Mouse (Mus musculus): ENCODE measurements at regions not wholly inside any gene's neighbourhood (a gene's known extent, or its start where the extent isn't known, plus 50 kb on each side); places are given as distances from the start of the nearest gene placed in this dataset.

DNA sequence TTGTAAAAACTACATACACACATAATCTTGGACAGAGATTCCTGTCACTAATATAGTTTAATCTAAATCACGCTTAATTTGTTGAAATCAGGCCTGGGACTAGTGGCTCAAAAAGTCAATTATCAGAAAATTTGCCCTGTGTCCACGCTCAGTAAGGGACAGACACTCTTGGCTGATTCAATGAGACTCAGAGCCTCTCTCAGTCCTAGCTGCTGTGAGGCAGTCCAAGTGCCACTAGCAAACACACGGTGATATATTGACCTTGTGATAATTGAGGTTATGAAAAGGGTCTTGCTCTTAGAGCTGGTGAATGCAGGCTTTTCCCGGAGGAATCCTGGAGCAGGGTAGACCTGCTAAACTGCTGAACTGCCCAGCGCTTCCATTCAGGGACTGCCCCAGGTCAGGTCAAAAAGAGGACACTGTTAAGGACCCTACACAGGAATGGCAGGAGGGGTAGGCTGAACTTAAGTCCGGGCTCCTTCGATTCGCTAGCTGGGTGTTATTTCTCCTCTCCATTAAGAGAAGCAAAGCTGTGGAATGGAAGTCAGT lies 1521.9 kb upstream of the Slc10a2 start:
- Histone ChIP-seq H3K36me3 (replicated peaks in 1 of 2; ENCODE audit: control insufficient read depth in 1 of 2, insufficient read depth in 1 of 2, low read length in 1 of 2) (no peaks in the 10 kb centered on the region), H3K27ac (ENCODE audit: insufficient read depth, low read depth) (no peak overlapping the region), H3K9me3 (replicated peaks; ENCODE audit: low read length) (peaks cover 11% of the 10 kb centered on the region), H3K4me3 (replicated peaks in 1 of 3; ENCODE audit: low read depth in 2 of 3, low read length in 2 of 3, poor library complexity in 1 of 3) (no peak overlapping the region), H3K4me2 (ENCODE audit: insufficient read depth, low read depth, poor library complexity, severe bottlenecking) (no peak overlapping the region), H3K4me1 (ENCODE audit: control insufficient read depth in 1 of 2, insufficient read depth in 2 of 2) (no peaks in the 10 kb centered on the region), H3K9ac (ENCODE audit: insufficient read depth, low read depth) (no peak overlapping the region), H3K27me3 (replicated peaks) (no peaks in the 10 kb centered on the region), H3K79me2 (replicated peaks; ENCODE audit: control insufficient read depth, extremely low read depth, insufficient read depth, poor library complexity, severe bottlenecking) (no peaks in the 10 kb centered on the region)
- DNase-seq (ENCODE audit: extremely low read depth): no peak
- dilution Hi-C loops (cut with MboI; ENCODE audit: extremely low pct_ligation_motif_present, extremely low pct_unique_long_range_greater_than_20kb, low sequenced_read_pairs) (no loop called here), in situ Hi-C loops (cut with MboI; ENCODE audit: low pct_ligation_motif_present, low pct_unique_long_range_greater_than_20kb, low sequenced_read_pairs) (no loop called here)
- TF ChIP-seq CTCF (conservative IDR thresholded peaks at IDR 0.05 in 1 of 2, IDR thresholded peaks at IDR 0.05 in 1 of 2; ENCODE audit: low read depth in 2 of 2, low read length in 2 of 2): no peak
- TF ChIP-seq BHLHE40 (IDR thresholded peaks at IDR 0.05; ENCODE audit: low read depth, low read length): no peak
- TF ChIP-seq TCF12 (IDR thresholded peaks at IDR 0.05; ENCODE audit: low read depth, low read length): no peak
- no peak for TF ChIP-seq POLR2A (IDR thresholded peaks at IDR 0.05; ENCODE audit: low read depth, low read length)
- TF ChIP-seq SMC3 (IDR thresholded peaks at IDR 0.05; ENCODE audit: low read depth, low read length): no peak
- TF ChIP-seq ZKSCAN1 (IDR thresholded peaks at IDR 0.05; ENCODE audit: borderline replicate concordance, low read depth, low read length): no peak
- TF ChIP-seq NELFE (IDR thresholded peaks at IDR 0.05; ENCODE audit: low read depth, low read length): no peak
- no peak for TF ChIP-seq UBTF (IDR thresholded peaks at IDR 0.05; ENCODE audit: low read depth, low read length)
- no peak for TF ChIP-seq GABPA (IDR thresholded peaks at IDR 0.05; ENCODE audit: insufficient replicate concordance, low read depth, low read length)
- no peak for TF ChIP-seq MAFK (IDR thresholded peaks at IDR 0.05; ENCODE audit: insufficient replicate concordance, low read length)
- no peak for TF ChIP-seq ELF1 (IDR thresholded peaks at IDR 0.05; ENCODE audit: low read depth, low read length)
- TF ChIP-seq JUN (IDR thresholded peaks at IDR 0.05; ENCODE audit: insufficient read depth, low read depth, low read length): no peak
- TF ChIP-seq MAZ (IDR thresholded peaks at IDR 0.05; ENCODE audit: low read depth, low read length): no peak
- TF ChIP-seq RCOR1 (conservative IDR thresholded peaks at IDR 0.05; ENCODE audit: low read depth, low read length): no peak
- TF ChIP-seq KAT2A (IDR thresholded peaks at IDR 0.05; ENCODE audit: insufficient replicate concordance, low read length): no peak
- TF ChIP-seq IRF4 (IDR thresholded peaks at IDR 0.05; ENCODE audit: low read depth, low read length): no peak
- TF ChIP-seq ZC3H11A (IDR thresholded peaks at IDR 0.05; ENCODE audit: low read depth, low read length): no peak
- no peak for TF ChIP-seq NRF1 (IDR thresholded peaks at IDR 0.05; ENCODE audit: low read depth, low read length)

- Histone ChIP-seq H3K27ac (ENCODE audit: insufficient read depth, low read depth) (no peak overlapping the region), H3K4me1 (ENCODE audit: control insufficient read depth in 1 of 2, insufficient read depth in 2 of 2) (no peaks in the 10 kb centered on the region), H3K9ac (ENCODE audit: insufficient read depth, low read depth) (no peak overlapping the region), H3K27me3 (replicated peaks) (no peaks in the 10 kb centered on the region), H3K9me3 (replicated peaks; ENCODE audit: low read length) (peaks cover 32% of the 10 kb centered on the region), H3K4me2 (ENCODE audit: insufficient read depth, low read depth, poor library complexity, severe bottlenecking) (no peak overlapping the region), H3K36me3 (replicated peaks in 1 of 2; ENCODE audit: control insufficient read depth in 1 of 2, insufficient read depth in 1 of 2, low read length in 1 of 2) (no peaks in the 10 kb centered on the region), H3K79me2 (replicated peaks; ENCODE audit: control insufficient read depth, extremely low read depth, insufficient read depth, poor library complexity, severe bottlenecking) (no peaks in the 10 kb centered on the region), H3K4me3 (replicated peaks in 1 of 3; ENCODE audit: low read depth in 2 of 3, low read length in 2 of 3, poor library complexity in 1 of 3) (no peak overlapping the region)
- no peak for DNase-seq (ENCODE audit: extremely low read depth)
- in situ Hi-C loops (cut with MboI; ENCODE audit: low pct_ligation_motif_present, low pct_unique_long_range_greater_than_20kb, low sequenced_read_pairs) (no loop called here), dilution Hi-C loops (cut with MboI; ENCODE audit: extremely low pct_ligation_motif_present, extremely low pct_unique_long_range_greater_than_20kb, low sequenced_read_pairs) (no loop called here)
- TF ChIP-seq SIN3A (IDR thresholded peaks at IDR 0.05; ENCODE audit: low read length) (no peak), ZC3H11A (IDR thresholded peaks at IDR 0.05; ENCODE audit: low read depth, low read length) (no peak), JUN (IDR thresholded peaks at IDR 0.05; ENCODE audit: insufficient read depth, low read depth, low read length) (no peak), RAD21 (IDR thresholded peaks at IDR 0.05; ENCODE audit: low read depth, low read length) (no peak), BHLHE40 (IDR thresholded peaks at IDR 0.05; ENCODE audit: low read depth, low read length) (no peak), ZKSCAN1 (IDR thresholded peaks at IDR 0.05; ENCODE audit: borderline replicate concordance, low read depth, low read length) (no peak), MXI1 (IDR thresholded peaks at IDR 0.05; ENCODE audit: low read depth, low read length) (no peak), USF2 (conservative IDR thresholded peaks at IDR 0.05; ENCODE audit: low read depth, low read length) (no peak), UBTF (IDR thresholded peaks at IDR 0.05; ENCODE audit: low read depth, low read length) (no peak)
These were observed 1503.7 kb upstream of the Slc10a2 start for GRCm38 (mm10) chr8:6608891-6609290.
